Mouse (Mus musculus): ENCODE measurements around the gene Grik1.

DNA sequence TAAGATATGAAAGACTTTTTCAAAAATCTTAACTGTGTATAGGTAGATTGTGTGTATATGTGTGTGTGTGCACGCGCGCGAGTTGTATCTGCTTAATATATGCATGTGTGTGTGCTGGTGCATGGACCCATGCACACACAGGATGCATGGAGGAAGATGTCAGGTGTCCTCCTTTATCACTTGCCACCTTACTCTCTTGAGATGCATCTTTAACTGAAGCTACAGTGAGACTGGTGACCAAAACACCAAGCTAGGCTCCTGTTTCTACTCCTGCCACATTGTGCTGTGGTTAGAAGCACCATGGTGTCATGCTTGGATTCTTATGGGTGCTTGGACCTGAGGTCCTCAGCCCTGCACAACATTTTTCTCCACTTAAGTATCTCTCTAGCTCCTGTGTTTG, 245.7 kb downstream of the Grik1 start:
- TF ChIP-seq POLR2A (IDR thresholded peaks at IDR 0.05; ENCODE audit: borderline replicate concordance, extremely low read depth, insufficient read depth, insufficient read length, poor library complexity, severe bottlenecking) = no peak
- TF ChIP-seq CTCF (IDR thresholded peaks at IDR 0.05; ENCODE audit: borderline replicate concordance, extremely low read depth, insufficient read depth, insufficient read length) = no peak

Data from brain, embryonic 14.5 days (tissue).